Mouse (Mus musculus) G1E (cell line): ENCODE data around the gene Miga2.

Source experiments
- CTCF ChIP-seq: IDR thresholded peaks from 2 replicates; pipeline ENCODE4 v1.5.1; 2012; ENCODE audit warnings: low read depth, low read length, inconsistent platforms, mixed read lengths
- GATA1 ChIP-seq: IDR thresholded peaks from 2 replicates; pipeline ENCODE4 v1.6.1; 2012; ENCODE audit warnings: borderline replicate concordance, low read length, inconsistent platforms, mixed read lengths

GRCm38 (mm10) chr2:30357552-30358510 is 6.2 kb upstream of the Miga2 start:
- TF ChIP-seq CTCF (no peak), GATA1 (no peak)
